Mouse (Mus musculus) CH12.LX (cell line): ENCODE measurements around the gene Kcnh2. TPM values are rescaled to one million over a fixed set of nuclear protein-coding genes. Genes with fewer than 3 reads are reported as not detected.

ENCODE experiments used
- DNase-seq: peaks from one replicate; pipeline ENCODE4 v3.0.0-alpha.2; 2013; ENCODE audit errors: extremely low read depth
- H3K27ac ChIP-seq: 2 replicates; pipeline ENCODE4 v1.5.1; 2012; ENCODE audit warnings: low read depth, mild to moderate bottlenecking, control low read depth, moderate library complexity; ENCODE audit not compliant: insufficient read depth
- H3K27me3 ChIP-seq: replicated peaks from 2 replicates; pipeline ENCODE3; 2012; ENCODE audit warnings: inconsistent platforms
- H3K36me3 ChIP-seq, 2 experiments: replicated peaks in 1 of 2; 2 replicates each; pipeline versions ENCODE3 to v1.6.1; 2012; ENCODE audit warnings: inconsistent platforms in 1 of 2, low read length in 1 of 2, mild to moderate bottlenecking in 1 of 2, mixed read lengths in 1 of 2, moderate library complexity in 1 of 2; ENCODE audit not compliant: control insufficient read depth in 1 of 2, insufficient read depth in 1 of 2
- H3K4me1 ChIP-seq, 2 experiments: 2 replicates each; pipeline ENCODE4 v1.6.1; 2012; ENCODE audit warnings: inconsistent platforms in 1 of 2, moderate library complexity in 1 of 2; ENCODE audit not compliant: insufficient read depth in 2 of 2, control insufficient read depth in 1 of 2
- H3K4me2 ChIP-seq: 2 replicates; pipeline ENCODE4 v1.6.1; 2012; ENCODE audit warnings: low read depth, mild to moderate bottlenecking, control low read depth; ENCODE audit not compliant: poor library complexity, insufficient read depth, severe bottlenecking
- H3K4me3 ChIP-seq, 3 experiments: fragments of 150-350 bp in 1 of 3; sonication (generic) in 1 of 3; replicated peaks in 1 of 3; 2 replicates each; pipeline versions ENCODE3 to v1.5.1; 2011 to 2012; ENCODE audit warnings: low read depth in 2 of 3, low read length in 2 of 3, mild to moderate bottlenecking in 2 of 3, moderate library complexity in 2 of 3, control low read depth in 1 of 3, improper control_type of control experiment in 1 of 3, inconsistent platforms in 1 of 3, mixed read lengths in 1 of 3; ENCODE audit not compliant: poor library complexity in 1 of 3
- H3K79me2 ChIP-seq: replicated peaks from 2 replicates; pipeline ENCODE4 v1.6.1; 2012; ENCODE audit warnings: mild to moderate bottlenecking, moderate library complexity; ENCODE audit not compliant: control insufficient read depth, poor library complexity, insufficient read depth, severe bottlenecking; ENCODE audit errors: extremely low read depth
- H3K9ac ChIP-seq: 2 replicates; pipeline ENCODE4 v1.6.1; 2012; ENCODE audit warnings: low read depth, mild to moderate bottlenecking, control low read depth, moderate library complexity; ENCODE audit not compliant: insufficient read depth
- H3K9me3 ChIP-seq: replicated peaks from 2 replicates; pipeline ENCODE3; 2012; ENCODE audit warnings: low read length, inconsistent platforms, mixed read lengths
- BHLHE40 ChIP-seq: IDR thresholded peaks from 2 replicates; pipeline ENCODE4 v1.6.1; 2011; ENCODE audit warnings: mild to moderate bottlenecking, low read depth, low read length, improper control_type of control experiment
- CTCF ChIP-seq, 2 experiments: IDR thresholded peaks in 1 of 2; conservative IDR thresholded peaks in 1 of 2; 2 replicates each; pipeline ENCODE4 v1.5.1; 2011 to 2012; ENCODE audit warnings: low read depth in 2 of 2, low read length in 2 of 2, improper control_type of control experiment in 1 of 2, inconsistent platforms in 1 of 2, mild to moderate bottlenecking in 1 of 2, moderate library complexity in 1 of 2
- E2F4 ChIP-seq: IDR thresholded peaks from 2 replicates; pipeline ENCODE4 v1.6.1; 2011; ENCODE audit warnings: low read depth, low read length, improper control_type of control experiment; ENCODE audit not compliant: insufficient replicate concordance
- ETS1 ChIP-seq: conservative IDR thresholded peaks from 2 replicates; pipeline ENCODE4 v1.6.1; 2012; ENCODE audit warnings: low read depth, mild to moderate bottlenecking, inconsistent platforms, low read length, improper control_type of control experiment, moderate library complexity
- JUN ChIP-seq: IDR thresholded peaks from 2 replicates; pipeline ENCODE4 v1.6.1; 2011; ENCODE audit warnings: low read depth, mild to moderate bottlenecking, low read length, improper control_type of control experiment, moderate library complexity; ENCODE audit not compliant: insufficient read depth
- JUND ChIP-seq: conservative IDR thresholded peaks from 2 replicates; pipeline ENCODE4 v1.6.1; 2011; ENCODE audit warnings: low read depth, low read length, improper control_type of control experiment
- MEF2A ChIP-seq: IDR thresholded peaks from 2 replicates; pipeline ENCODE4 v1.6.1; 2014; ENCODE audit warnings: low read depth, mild to moderate bottlenecking, inconsistent platforms, low read length, improper control_type of control experiment, borderline replicate concordance
- MXI1 ChIP-seq: IDR thresholded peaks from 2 replicates; pipeline ENCODE4 v1.6.1; 2011; ENCODE audit warnings: mild to moderate bottlenecking, low read depth, low read length, improper control_type of control experiment
- MYC ChIP-seq: IDR thresholded peaks from 2 replicates; pipeline ENCODE4 v1.6.1; 2011; ENCODE audit warnings: low read depth, mild to moderate bottlenecking, improper control_type of control experiment, low read length
- PAX5 ChIP-seq: IDR thresholded peaks from 2 replicates; pipeline ENCODE4 v1.6.1; 2012; ENCODE audit warnings: low read length, inconsistent platforms, mixed read lengths
- POLR2A ChIP-seq: IDR thresholded peaks from 2 replicates; pipeline ENCODE4 v1.6.1; 2011; ENCODE audit warnings: low read depth, mild to moderate bottlenecking, improper control_type of control experiment, low read length
- RCOR1 ChIP-seq: conservative IDR thresholded peaks from 2 replicates; pipeline ENCODE4 v1.6.1; 2012; ENCODE audit warnings: low read depth, mild to moderate bottlenecking, inconsistent platforms, low read length, improper control_type of control experiment
- TBP ChIP-seq: conservative IDR thresholded peaks from 2 replicates; pipeline ENCODE4 v1.6.1; 2011; ENCODE audit warnings: low read depth, low read length, improper control_type of control experiment
- TCF12 ChIP-seq: IDR thresholded peaks from 2 replicates; pipeline ENCODE4 v1.6.1; 2014; ENCODE audit warnings: low read depth, mild to moderate bottlenecking, inconsistent platforms, low read length, improper control_type of control experiment
- ZC3H11A ChIP-seq: IDR thresholded peaks from 2 replicates; pipeline ENCODE4 v1.6.1; 2012; ENCODE audit warnings: low read depth, mild to moderate bottlenecking, inconsistent platforms, low read length, improper control_type of control experiment
- ZMIZ1 ChIP-seq: IDR thresholded peaks from 2 replicates; pipeline ENCODE4 v1.6.1; 2012; ENCODE audit warnings: low read depth, mild to moderate bottlenecking, inconsistent platforms, low read length, improper control_type of control experiment
- ZNF384 ChIP-seq: IDR thresholded peaks from 2 replicates; pipeline ENCODE4 v1.6.1; 2012; ENCODE audit warnings: low read depth, low read length, improper control_type of control experiment, inconsistent platforms
- dilution Hi-C: fragments of 300-500 bp; cut with MboI; formaldehyde crosslinking; loops from 2 replicates; pipeline ENCODE4 v1.14.3; 2020; ENCODE audit warnings: low sequenced_read_pairs; ENCODE audit not compliant: extremely low pct_unique_long_range_greater_than_20kb, extremely low pct_ligation_motif_present
- in situ Hi-C: fragments of 300-500 bp; cut with MboI; formaldehyde crosslinking; loops from 3 replicates; pipeline ENCODE4 v1.14.3; 2019; ENCODE audit warnings: low sequenced_read_pairs, low pct_ligation_motif_present, low pct_unique_long_range_greater_than_20kb, mixed read lengths
- polyA plus RNA-seq: library from polyadenylated mRNA; unstranded; fragments of >175 nt; gene quantifications from 2 replicates; pipeline ENCODE4 v1.2.1, GENCODE M21; 2012; ENCODE audit warnings: low read depth; ENCODE audit not compliant: insufficient read length
- total RNA-seq, 2 experiments: library from RNA; depleted of rRNA; stranded (reverse); fragments of 300-350 nt in 1 of 2; fragments of >200 nt in 1 of 2; gene quantifications; 2 replicates each; pipeline ENCODE4 v1.2.3; 2012 to 2014

Kcnh2 gene
- total and polyA plus RNA-seq, 3 experiments, result 0.30 to 2.8 (median 0.59) TPM

DNA sequence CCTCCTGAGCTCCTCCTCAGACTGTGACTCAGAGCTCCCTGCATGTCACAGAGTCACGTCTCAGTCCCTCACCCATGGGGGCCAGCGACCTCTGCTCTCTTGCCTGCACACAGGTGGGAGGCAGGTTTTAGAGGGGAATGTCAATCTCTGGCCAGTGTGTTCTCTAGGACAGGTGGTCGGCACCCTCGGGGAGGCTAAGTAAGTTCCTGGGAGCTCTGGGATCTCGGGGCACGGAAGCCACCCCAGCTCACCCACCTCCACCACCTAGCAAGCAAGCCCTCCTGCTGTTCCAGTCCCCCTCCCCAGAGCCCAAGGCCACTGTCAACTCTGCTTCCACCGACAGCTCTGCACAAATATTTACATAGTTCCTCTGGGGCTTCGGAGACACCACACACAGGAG, 8.4 kb downstream of the Kcnh2 start:
- Histone ChIP-seq H3K79me2 (no peaks in the 10 kb centered on the region), H3K36me3 (no peaks in the 10 kb centered on the region), H3K4me2 (no peak overlapping the region), H3K9ac (no peak overlapping the region), H3K4me3 (no peak overlapping the region), H3K9me3 (no peaks in the 10 kb centered on the region), H3K27ac (no peak overlapping the region), H3K27me3 (peaks cover 96% of the 10 kb centered on the region), H3K4me1 (peaks cover 2 to 12% of the 10 kb centered on the region in 2 experiments; a peak in 3 of 4 replicates)
- DNase-seq, result no peak
- in situ Hi-C loops, result no loop called here
- TF ChIP-seq ETS1 (no peak), JUND (no peak), BHLHE40 (no peak), MYC (no peak), MEF2A (no peak), TCF12 (no peak), ZC3H11A (no peak), ZNF384 (no peak), ZMIZ1 (no peak), RCOR1 (no peak), PAX5 (no peak), POLR2A (no peak), TBP (no peak), E2F4 (no peak), MXI1 (no peak)
- dilution Hi-C loops, result no loop called here

GRCm38 (mm10) chr5:24342205-24342963, 9.0 kb downstream of the Kcnh2 start:
- peaks cover 96% of the 10 kb centered on the region for H3K27me3 ChIP-seq
- no peaks in the 10 kb centered on the region for H3K79me2 ChIP-seq
- H3K27ac ChIP-seq, result no peak overlapping the region
- no peak overlapping the region for H3K4me2 ChIP-seq
- DNase-seq, result no peak
- no peaks in the 10 kb centered on the region for H3K9me3 ChIP-seq
- dilution Hi-C loops, result no loop called here
- H3K4me1 ChIP-seq, result peaks cover 2 to 7% of the 10 kb centered on the region in 2 experiments; a peak in 2 of 4 replicates
- no peak overlapping the region for H3K4me3 ChIP-seq
- no peak for TF ChIP-seq JUN
- no peak for TF ChIP-seq CTCF (conservative IDR thresholded peaks at IDR 0.05 in 1 of 2, IDR thresholded peaks at IDR 0.05 in 1 of 2; ENCODE audit: low read depth in 2 of 2, low read length in 2 of 2)
- no peak for TF ChIP-seq MEF2A
- in situ Hi-C loops, result no loop called here
- no peak overlapping the region for H3K9ac ChIP-seq
- H3K36me3 ChIP-seq, result no peaks in the 10 kb centered on the region
